Mouse (Mus musculus) kidney, embryonic 15.5 days (tissue): ENCODE results near the gene Skor1. TPM values are rescaled to one million over a fixed set of nuclear protein-coding genes. Genes with fewer than 3 reads are reported as not detected.

ENCODE experiments used
- ATAC-seq: fragments of 200-750 bp; cut with Nextera tagmentation; replicated peaks from 2 replicates; pipeline ENCODE4 v1.8.0; 2017; ENCODE audit warnings: moderate TSS enrichment; ENCODE audit not compliant: low FRiP score
- H3K27ac ChIP-seq: fragments of 300-500 bp; sonication (generic); 2 replicates; pipeline ENCODE4 v1.5.1; 2015; ENCODE audit warnings: mild to moderate bottlenecking, inconsistent platforms
- H3K27me3 ChIP-seq: fragments of 300-500 bp; sonication (generic); 2 replicates; pipeline ENCODE4 v1.6.1; 2015; ENCODE audit warnings: inconsistent platforms
- H3K36me3 ChIP-seq: fragments of 300-500 bp; sonication (generic); 2 replicates; pipeline ENCODE4 v1.6.1; 2015; ENCODE audit warnings: inconsistent platforms
- H3K4me1 ChIP-seq: fragments of 300-500 bp; sonication (generic); 2 replicates; pipeline ENCODE4 v1.6.1; 2015; ENCODE audit warnings: inconsistent platforms
- H3K4me2 ChIP-seq: fragments of 300-500 bp; sonication (generic); 2 replicates; pipeline ENCODE4 v1.6.1; 2015; ENCODE audit warnings: moderate library complexity, mild to moderate bottlenecking, inconsistent platforms
- H3K4me3 ChIP-seq: fragments of 300-500 bp; sonication (generic); replicated peaks from 2 replicates; pipeline ENCODE4 v1.5.1; 2015; ENCODE audit warnings: mild to moderate bottlenecking, inconsistent platforms
- H3K9ac ChIP-seq: fragments of 300-500 bp; sonication (generic); 2 replicates; pipeline ENCODE4 v1.6.1; 2015; ENCODE audit warnings: mild to moderate bottlenecking, inconsistent platforms
- H3K9me3 ChIP-seq: fragments of 300-500 bp; sonication (generic); replicated peaks from 2 replicates; pipeline ENCODE4 v1.6.1; 2016; ENCODE audit warnings: inconsistent platforms
- WGBS: fragments of 180-500 bp; shearing (Covaris S2); methylation state at CpG from one replicate; pipeline ENCODE4 v1.1.7; 2015; ENCODE audit warnings: mixed read lengths; 5-methylcytosine and 5-hydroxymethylcytosine counted together
- polyA plus RNA-seq: library from polyadenylated mRNA; unstranded; fragments of >200 nt; fragmentation: Nextera tagmentation; extraction: Ambion mirVana; gene quantifications from 2 replicates; pipeline ENCODE4 v1.2.1, GENCODE M21; 2015

Gene Skor1
- polyA plus RNA-seq, 1 experiment from 2014 or later, result not detected

DNA sequence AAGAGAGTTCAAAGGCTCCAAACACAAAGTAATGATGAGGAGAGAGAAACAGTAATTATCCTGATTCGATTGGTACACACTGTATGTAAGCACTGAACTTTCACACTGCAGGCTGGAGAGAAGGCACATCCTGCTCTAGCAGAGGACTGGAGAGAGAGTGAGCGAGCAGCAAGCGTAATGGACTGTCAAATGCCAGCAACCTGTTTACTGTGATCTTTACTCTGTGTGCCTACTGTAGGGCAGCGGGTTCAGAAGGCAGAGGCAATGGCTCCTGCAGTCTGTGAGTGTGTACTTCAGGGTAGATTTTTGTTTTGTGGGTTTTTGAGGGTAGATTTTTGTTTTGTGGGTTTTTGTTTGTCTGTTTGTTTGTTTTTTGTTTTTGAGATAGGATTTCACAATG is 49.9 kb downstream of the Skor1 start:
- Histone ChIP-seq H3K9ac (no peak overlapping the region), H3K4me2 (no peak overlapping the region), H3K27ac (no peak overlapping the region), H3K4me3 (no peak overlapping the region), H3K9me3 (no peaks in the 10 kb centered on the region), H3K27me3 (no peaks in the 10 kb centered on the region), H3K36me3 (no peaks in the 10 kb centered on the region), H3K4me1 (peaks cover 3% of the 10 kb centered on the region; the same call in 1 of the 2 replicates)
- 88% methylated on average over 4 of the region's 4 CpGs for WGBS
- no peak for ATAC-seq

DNA sequence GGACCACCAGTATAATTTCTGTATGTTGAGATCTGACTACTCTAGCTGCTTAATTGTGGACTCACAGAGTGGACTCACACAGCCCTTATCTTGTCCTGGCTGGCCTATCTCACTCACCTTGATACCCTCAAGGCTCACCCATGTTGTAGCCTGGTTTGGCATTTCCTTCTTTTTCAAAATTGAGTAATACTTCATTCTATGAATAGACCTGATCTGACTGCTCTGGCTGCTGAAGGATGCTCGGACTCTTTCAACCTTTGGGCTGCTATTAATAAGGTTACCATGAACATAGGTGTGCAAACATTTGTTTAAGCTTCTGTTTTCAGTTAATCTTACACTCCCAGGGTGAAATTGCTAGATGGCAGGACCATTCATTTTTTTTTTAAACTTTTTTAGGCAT is 51.6 kb downstream of the Skor1 start:
- Histone ChIP-seq H3K9ac (no peak overlapping the region), H3K27me3 (no peaks in the 10 kb centered on the region), H3K4me2 (no peak overlapping the region), H3K27ac (no peak overlapping the region), H3K9me3 (no peaks in the 10 kb centered on the region), H3K4me1 (peaks cover 13% of the 10 kb centered on the region), H3K36me3 (no peaks in the 10 kb centered on the region), H3K4me3 (no peak overlapping the region)
- ATAC-seq, result no peak
- WGBS, result 88% methylated on average over 1 of the region's 1 CpGs

DNA sequence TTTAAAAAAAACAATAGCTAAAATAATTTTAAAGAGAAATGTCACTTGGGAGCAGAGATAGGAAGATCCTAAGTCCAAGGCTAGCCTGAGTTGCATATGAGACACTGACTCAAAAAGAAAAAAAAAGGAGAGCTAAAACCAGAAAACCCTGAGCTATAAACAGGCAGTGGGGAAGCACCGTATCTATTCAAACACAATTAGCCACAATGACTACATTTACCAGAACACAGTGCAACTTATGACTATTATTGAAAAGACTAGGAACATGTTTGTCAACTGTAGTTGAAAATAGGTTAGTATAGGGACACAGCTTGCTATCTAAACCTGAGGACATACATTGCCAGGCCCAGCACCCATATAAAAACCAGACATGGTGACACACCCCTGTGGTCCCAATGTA is 54.7 kb downstream of the Skor1 start:
- Histone ChIP-seq H3K4me2 (no peak overlapping the region), H3K9me3 (no peaks in the 10 kb centered on the region), H3K9ac (no peak overlapping the region), H3K36me3 (no peaks in the 10 kb centered on the region), H3K27ac (no peak overlapping the region), H3K4me1 (peaks cover 28% of the 10 kb centered on the region), H3K4me3 (no peak overlapping the region), H3K27me3 (no peaks in the 10 kb centered on the region)
- no peak for ATAC-seq
- 91% methylated on average over 1 of the region's 1 CpGs for WGBS

DNA sequence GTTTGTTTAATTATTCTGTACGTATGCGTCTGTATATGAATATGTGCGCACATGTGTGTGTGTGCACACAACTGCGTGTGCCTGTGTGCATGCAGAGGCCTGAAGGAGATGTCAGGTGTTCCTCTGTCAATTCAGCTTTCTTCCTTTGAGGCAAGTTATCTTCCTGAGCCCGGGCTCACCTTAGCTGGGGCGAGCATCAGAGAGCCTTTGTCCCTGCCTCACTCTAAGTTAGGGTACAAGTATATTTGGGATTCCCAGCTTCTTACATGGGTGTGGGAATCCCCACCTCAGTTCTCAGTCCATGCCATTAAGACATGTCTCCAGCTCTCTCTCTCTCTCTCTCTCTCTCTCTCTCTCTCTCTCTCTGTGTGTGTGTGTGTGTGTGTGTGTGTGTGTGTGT is 56.2 kb downstream of the Skor1 start:
- Histone ChIP-seq H3K27ac (peak overlapping the region; percentile 94), H3K4me1 (peaks cover 28% of the 10 kb centered on the region), H3K27me3 (no peaks in the 10 kb centered on the region), H3K4me2 (peak overlapping the region; percentile 59), H3K36me3 (no peaks in the 10 kb centered on the region), H3K9me3 (no peaks in the 10 kb centered on the region), H3K4me3 (peak overlapping the region; percentile 39), H3K9ac (0 out of 2 replicates have a peak overlapping the region, but pooled peaks have one; percentile 21)
- WGBS, result 14% methylated on average over 6 of the region's 6 CpGs
- no peak for ATAC-seq

DNA sequence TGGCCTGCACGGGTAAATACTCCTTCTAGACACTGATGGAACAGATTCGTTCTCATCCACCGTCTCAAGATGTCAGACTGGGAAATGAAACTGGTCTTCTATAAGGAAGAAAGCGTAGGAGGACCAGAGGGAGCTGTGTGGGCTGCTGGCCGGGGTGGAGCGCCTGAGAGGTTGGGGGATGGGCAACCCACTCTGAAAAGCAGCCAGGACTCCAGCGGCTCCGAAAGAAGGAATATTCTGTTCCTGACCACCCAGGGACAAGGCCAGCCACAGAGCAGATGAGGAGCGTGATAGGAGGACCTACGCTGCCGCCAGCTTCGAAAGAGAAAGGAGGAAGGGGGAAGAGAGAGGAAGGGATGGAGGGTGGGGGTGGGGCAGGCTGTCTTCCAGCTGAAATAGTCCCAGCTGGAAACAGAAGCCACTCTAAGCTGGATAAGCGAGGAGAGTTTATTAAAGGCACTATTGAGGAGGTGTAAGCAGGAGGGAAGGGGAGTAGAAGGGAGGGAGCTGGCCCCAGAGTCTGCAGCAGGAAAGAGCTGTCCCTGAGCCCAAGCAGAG is 56.7 kb downstream of the Skor1 start:
- Histone ChIP-seq H3K4me2 (peak overlapping the region; percentile 59), H3K4me3 (peak overlapping the region; percentile 39), H3K27ac (peak overlapping the region; percentile 94), H3K36me3 (no peaks in the 10 kb centered on the region), H3K9me3 (no peaks in the 10 kb centered on the region), H3K4me1 (peaks cover 28% of the 10 kb centered on the region), H3K27me3 (no peaks in the 10 kb centered on the region), H3K9ac (0 out of 2 replicates have a peak overlapping the region, but pooled peaks have one; percentile 21)
- peak; percentile 91 for ATAC-seq
- 1% methylated on average over 13 of the region's 13 CpGs for whole genome bisulfite sequencing

DNA sequence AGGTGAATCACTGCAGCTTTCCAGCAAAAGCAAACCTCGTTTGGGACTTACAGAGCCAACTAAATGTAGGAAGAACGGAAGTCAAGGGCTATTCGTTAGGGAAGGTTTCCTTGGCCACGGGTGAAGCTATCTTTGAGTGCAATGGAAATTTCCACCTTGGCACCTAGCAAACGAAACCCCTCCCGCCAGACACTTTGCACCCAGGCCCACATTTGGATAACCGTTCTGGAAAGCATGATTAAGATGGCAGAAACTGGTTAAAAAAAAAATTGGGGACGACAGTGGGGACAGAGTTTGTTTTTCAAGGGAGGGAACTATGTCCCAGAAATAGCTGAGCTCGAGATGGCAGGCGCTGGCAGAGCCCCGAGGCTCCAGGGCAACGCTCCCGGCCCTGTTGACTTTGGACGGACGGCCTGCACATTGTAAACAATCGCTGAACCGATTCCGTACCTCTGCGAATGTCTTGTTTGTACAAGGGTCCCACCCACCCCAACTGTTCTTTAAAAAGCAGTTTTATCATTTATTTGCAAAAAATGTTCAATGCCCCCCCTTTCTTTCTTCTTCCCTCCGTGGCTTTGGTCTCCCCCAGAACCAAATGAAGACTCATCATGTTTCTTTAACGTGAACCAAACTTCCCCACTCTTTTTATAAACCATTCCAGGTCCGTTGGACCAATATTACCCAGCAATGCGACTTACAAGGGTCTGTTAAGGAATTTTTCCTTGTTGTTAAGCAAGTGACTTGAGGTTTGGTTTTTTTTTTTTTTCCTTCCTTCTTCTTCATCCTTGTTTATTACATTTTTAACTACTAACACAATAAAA is 57.5 kb downstream of the Skor1 start:
- H3K36me3 ChIP-seq, result no peaks in the 10 kb centered on the region
- H3K4me1 ChIP-seq, result peaks cover 28% of the 10 kb centered on the region
- H3K4me2 ChIP-seq, result peak overlapping the region; percentile 59
- H3K9me3 ChIP-seq, result no peaks in the 10 kb centered on the region
- no peak for ATAC-seq
- H3K27ac ChIP-seq, result peak overlapping the region; percentile 94
- peak overlapping the region; percentile 39 for H3K4me3 ChIP-seq
- no peak overlapping the region for H3K9ac ChIP-seq
- WGBS, result 14% methylated on average over 23 of the region's 23 CpGs
- H3K27me3 ChIP-seq, result no peaks in the 10 kb centered on the region

DNA sequence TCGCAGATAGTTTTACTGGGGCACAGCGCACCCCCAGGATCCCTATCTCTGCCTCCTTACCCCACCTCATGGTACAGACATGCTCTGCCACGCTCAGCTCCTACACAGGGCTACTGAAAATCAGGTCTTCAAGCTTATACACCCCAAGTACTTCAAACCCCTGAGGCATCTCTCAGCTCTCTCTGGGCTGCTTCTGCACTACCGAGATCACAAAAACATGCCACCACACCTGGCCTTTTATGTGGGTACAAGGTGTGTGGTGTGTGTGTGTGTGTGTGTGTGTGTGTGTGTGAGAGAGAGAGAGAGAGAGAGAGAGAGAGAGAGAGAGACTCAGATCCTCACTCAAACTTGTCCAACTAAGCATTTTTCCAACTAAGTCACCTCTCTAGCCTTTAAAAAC is 59.6 kb downstream of the Skor1 start:
- Histone ChIP-seq H3K27me3 (no peaks in the 10 kb centered on the region), H3K4me1 (peaks cover 25% of the 10 kb centered on the region), H3K4me3 (no peak overlapping the region), H3K36me3 (no peaks in the 10 kb centered on the region), H3K9ac (no peak overlapping the region), H3K9me3 (no peaks in the 10 kb centered on the region), H3K27ac (no peak overlapping the region), H3K4me2 (no peak overlapping the region)
- ATAC-seq, result no peak
- WGBS, result 95% methylated on average over 4 of the region's 4 CpGs

Other genes starting within 250 kb of the Skor1 start
- gene Pias1, start 161.0 kb downstream of the Skor1 start, polyA plus RNA-seq, result 58.1 and 62.5 TPM in 2 replicates
- gene Map2k5, start 228.9 kb upstream of the Skor1 start, polyA plus RNA-seq, result 33.6 and 34.0 TPM in 2 replicates